Mouse (Mus musculus) forelimb bud, embryonic 11.5 days (tissue): ENCODE data around the gene Olfr1442.
"Not testable (repeated sequence)": the region's sequence is repeated elsewhere in the genome, so short reads cannot be mapped to it uniquely, and the experiment has no call there.

Experiments
- DNase-seq: peaks from one replicate; pipeline ENCODE4 v3.0.0-alpha.2; 2012; ENCODE audit warnings: low read depth, low spot score

Olfr1442 gene

DNA sequence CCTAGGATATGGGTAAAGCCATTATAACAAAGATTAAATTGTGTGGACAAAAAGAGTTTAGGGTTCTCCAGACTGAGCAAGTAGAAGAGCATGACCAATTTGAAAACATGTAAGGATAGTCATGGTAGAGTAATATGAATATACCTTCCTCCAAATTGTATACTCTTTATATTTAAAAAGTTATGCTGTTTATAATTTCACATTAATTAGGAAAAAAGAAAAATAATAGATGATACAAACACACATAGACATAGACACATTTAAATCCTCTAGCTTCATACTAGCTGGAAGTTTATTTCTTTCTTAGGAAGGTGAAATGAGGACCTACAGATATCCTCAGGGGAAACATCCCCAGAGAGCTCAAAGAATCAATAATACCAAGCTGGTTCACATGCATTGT, at the start of gene Olfr1442:
Gene Olfr1442, plus strand, starts transcription at position 301 of the 400 bp plus-strand sequence.
- DNase-seq, result no peak

- no peak for DNase-seq
Measured at GRCm38 (mm10) chr19:12633176-12633575, 37.1 kb upstream of the Olfr1442 start, which contains the start of gene Glyat. Gene Glyat, plus strand, starts transcription at chr19:12633308.

DNA sequence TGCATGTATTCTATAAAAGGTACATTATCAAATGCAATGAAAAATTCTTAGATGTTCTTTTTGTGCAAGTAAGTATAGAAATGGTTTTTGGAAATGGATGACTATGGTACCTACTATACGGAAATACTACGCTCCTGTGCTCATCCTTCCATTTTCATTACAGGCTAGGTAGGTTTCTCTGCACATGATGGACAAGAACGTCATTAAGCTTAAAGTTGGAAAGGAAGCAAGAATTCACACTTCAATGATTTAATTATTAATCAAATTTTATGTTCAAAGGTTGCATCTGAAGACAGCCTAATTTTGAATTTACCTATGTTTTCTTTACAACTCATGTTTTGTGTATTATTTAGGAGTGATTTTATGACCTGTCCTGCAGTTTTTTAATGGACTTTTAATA, 36.0 kb upstream of the Olfr1442 start:
- DNase-seq, result no peak

DNA sequence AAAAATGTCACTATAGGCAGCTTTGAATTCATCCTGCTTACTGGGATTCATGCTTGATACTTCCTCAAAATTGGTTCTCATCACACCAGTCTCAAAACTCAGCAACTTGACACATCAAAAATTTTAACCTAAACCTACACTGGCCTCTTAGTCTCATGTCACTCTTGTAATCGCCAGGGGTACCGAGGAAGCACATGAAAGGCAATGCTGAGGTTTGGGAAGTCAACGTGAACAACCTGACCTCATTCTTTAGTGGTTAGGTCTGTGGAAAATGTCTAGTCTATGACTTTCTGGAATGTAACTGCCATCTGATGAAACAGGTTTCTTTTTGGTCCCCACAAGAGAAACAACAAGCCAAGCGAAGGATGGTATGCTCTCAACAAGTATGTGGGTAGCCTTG, 35.3 kb upstream of the Olfr1442 start:
- no peak for DNase-seq

DNA sequence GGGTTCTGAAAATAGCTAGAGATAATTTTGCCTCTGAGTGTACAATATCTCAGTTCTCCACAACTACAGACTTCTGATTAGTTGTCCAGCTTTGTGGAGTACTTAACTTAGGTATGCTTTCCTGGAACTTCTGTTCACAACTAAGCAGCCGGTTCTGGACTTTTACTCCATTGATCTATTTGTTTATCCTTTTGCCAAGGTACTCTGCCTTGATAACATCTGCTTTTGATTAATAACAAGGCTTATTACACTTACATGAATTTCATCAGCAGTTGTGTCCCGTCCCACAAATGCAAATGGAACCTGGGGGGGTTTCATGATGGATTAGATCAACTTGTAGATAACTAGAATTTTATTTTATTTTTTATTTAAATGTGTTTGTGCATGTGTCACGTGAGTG, 33.4 kb upstream of the Olfr1442 start:
- DNase-seq, result no peak

- no peak for DNase-seq
Measured at GRCm38 (mm10) chr19:12638049-12638448, 32.2 kb upstream of the Olfr1442 start.

- DNase-seq, result no peak
Measured at GRCm38 (mm10) chr19:12649511-12649910, 20.7 kb upstream of the Olfr1442 start.

GRCm38 (mm10) chr19:12666156-12666555, 4.1 kb upstream of the Olfr1442 start:
- DNase-seq, result no peak

- not testable (repeated sequence) for DNase-seq
Measured at GRCm38 (mm10) chr19:12668601-12669000, 1.6 kb upstream of the Olfr1442 start.

- DNase-seq, result no peak
Measured at GRCm38 (mm10) chr19:12671051-12671450, 812 bp downstream of the Olfr1442 start.

DNA sequence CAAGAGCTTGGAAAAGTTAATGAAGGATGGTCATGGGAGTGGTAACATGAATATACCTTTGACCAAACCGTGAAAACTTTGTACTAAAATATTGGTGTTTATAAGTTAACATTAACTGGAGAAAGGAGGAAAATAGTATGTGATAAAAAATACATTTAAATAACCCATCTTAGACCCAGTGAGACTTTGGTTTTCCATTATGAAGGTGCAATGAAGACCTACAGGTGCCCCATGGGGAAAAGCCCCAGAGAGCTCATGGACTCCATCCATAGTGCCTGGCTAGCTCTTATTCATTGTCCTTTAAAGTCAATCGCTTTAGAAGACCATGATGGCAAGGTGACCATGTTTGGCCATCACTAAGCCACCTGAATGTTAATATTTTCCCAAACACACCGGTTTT, 7.6 kb downstream of the Olfr1442 start, which contains the start of gene Olfr1443:
Gene Olfr1443, plus strand, starts transcription at position 301 of the 400 bp plus-strand sequence.
- DNase-seq, result no peak

DNA sequence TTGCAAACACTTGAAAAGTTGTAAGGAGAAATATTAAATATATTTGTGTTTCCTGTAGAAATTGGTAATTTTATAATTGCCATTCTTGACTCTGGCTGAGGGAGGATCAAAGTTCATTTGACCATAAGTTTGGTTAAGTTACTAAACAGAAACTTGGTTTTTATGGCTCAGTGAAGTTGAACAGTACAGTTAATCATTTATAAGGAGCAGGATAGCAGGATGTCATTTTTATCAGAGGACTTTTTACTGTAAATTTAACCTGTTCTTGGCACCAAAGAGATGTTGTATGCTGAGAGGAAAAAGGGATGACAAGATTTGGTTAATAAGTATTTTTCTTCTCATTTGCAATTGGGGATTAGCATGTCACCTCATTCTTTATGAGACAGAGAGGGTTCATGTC, 14.4 kb downstream of the Olfr1442 start:
- no peak for DNase-seq

- no peak for DNase-seq
Measured at GRCm38 (mm10) chr19:12685231-12685630, 15.0 kb downstream of the Olfr1442 start.

GRCm38 (mm10) chr19:12695590-12695989, 25.4 kb downstream of the Olfr1442 start, which contains the start of gene Keg1:
Gene Keg1, plus strand, starts transcription at chr19:12695786.
- DNase-seq, result no peak

- DNase-seq, result no peak
Measured at GRCm38 (mm10) chr19:12696221-12696620, 26.0 kb downstream of the Olfr1442 start.

DNA sequence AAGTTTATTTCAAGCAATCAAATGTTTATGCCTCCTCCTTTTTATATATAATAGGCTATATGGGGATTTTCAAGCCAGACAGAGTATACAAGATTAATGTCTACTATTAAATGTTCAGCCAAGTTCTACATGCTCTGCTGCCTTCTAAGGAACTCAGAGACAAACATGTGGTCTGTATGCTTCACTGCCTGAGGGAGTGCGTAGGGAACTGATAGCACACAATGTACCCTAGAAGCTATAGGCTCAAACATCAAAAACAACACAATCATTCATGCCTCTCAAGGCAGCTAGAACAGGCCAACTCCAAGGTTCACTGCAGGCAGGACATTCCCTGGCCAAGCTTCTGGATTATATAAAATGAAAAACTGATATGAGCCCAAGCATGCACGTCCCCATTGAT, 38.2 kb downstream of the Olfr1442 start:
- no peak for DNase-seq

DNA sequence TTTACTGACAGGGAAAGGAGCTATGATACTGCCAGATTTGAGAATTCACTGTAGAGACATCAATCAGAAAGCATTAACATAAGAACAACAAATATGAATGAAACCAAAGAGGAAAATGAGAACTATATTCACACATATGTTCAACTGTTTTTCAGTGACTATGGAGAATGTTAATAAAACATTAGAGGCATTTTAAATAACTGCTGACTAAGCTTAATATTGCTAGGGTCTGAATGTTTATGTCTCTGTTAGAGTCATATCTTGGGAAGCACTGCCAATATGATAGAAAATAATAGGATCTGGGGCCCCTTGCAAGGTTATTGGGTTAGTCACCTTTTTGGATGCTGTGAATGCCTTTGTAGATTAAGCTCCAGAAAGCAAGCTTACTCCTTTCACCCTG, 38.7 kb downstream of the Olfr1442 start:
- no peak for DNase-seq

GRCm38 (mm10) chr19:12719189-12719588, 49.0 kb downstream of the Olfr1442 start:
- no peak for DNase-seq

DNA sequence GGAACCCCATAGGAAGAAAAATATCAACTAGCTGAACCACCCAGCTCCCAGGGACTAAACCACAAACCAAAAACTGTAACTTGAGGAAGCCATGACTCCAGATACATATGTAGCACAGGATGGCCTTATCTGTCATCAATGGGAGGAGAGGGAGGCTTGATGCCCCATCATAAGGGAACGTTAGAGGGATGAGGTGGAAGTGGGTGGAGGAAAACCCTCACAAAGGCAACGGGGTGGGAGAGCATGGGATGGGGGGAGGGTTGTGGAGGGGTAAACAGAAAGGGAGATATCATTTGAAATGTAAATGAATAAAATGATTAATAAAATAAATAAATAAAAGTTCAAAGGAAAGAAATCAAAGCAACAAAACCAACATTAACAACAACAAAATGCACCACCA, 50.2 kb downstream of the Olfr1442 start:
- DNase-seq, result no peak

DNA sequence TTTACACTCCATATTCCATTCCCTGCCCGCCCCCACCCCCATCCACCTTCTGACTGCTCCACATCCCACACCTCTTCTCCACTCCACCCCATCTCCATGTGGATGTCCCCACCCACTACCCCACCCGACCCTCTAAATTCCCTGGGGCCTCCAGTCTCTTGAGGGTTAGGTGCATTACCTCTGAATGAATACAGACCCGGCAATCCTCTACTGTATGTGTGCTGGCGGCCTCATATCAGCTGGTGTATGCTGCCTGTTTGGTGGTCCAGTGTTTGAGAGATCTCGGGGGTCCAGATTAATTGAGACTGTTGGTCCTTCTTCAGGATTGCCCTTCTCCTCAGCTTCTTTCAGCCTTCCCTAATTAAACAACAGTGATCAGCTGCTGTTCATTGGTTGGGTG, 50.7 kb downstream of the Olfr1442 start:
- DNase-seq, result not testable (repeated sequence)

GRCm38 (mm10) chr19:12721596-12721995, 51.4 kb downstream of the Olfr1442 start:
- DNase-seq, result not testable (repeated sequence)

DNA sequence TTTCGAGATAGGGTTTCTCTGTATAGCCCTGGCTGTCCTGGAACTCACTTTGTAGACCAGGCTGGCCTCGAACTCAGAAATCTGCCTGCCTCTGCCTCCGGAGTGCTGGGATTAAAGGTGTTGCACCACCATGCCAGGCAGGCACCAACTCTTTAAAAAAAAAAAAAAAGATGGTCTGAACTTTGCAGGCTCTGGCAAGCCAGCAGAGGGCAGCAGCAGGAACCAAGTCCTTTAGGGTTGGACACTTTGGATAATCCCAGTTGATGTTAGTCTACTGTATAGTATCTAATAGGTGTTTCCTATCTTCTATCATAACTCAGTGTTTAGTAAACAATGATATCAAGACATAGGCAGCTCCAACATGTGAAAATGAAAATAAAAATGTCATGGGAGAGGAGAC, 52.1 kb downstream of the Olfr1442 start:
- no peak for DNase-seq

GRCm38 (mm10) chr19:12725851-12726250, 55.6 kb downstream of the Olfr1442 start:
- no peak for DNase-seq
